Mouse (Mus musculus): ENCODE measurements at regions not wholly inside any gene's neighbourhood (a gene's known extent, or its start where the extent isn't known, plus 50 kb on each side); places are given as distances from the start of the nearest gene placed in this dataset.
"Not testable (repeated sequence)": the region's sequence is repeated elsewhere in the genome, so short reads cannot be mapped to it uniquely, and the experiment has no call there.

DNA sequence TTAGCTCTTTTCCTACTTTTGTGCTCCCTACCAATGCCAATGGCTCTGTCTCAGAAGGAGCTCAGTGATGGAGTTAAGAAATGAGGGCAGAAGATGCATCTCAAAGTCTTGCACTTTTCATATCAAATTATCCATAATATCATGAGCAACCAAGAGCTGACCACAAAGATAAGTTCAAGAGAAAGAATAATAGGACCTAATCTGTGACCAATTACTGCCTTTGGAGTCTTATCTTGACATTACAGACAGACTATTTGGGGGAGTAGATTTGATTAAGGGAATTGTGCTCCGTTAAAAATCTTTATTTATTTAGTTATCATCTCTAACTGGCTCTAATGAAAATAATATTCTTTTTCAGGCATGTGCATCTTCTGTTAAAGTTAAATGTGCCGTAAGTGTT is 189.1 kb upstream of the Irak1bp1 start:
- WGBS, result 91% methylated on average over 2 of the region's 2 CpGs
- H3K4me3 ChIP-seq, result no peak overlapping the region

DNA sequence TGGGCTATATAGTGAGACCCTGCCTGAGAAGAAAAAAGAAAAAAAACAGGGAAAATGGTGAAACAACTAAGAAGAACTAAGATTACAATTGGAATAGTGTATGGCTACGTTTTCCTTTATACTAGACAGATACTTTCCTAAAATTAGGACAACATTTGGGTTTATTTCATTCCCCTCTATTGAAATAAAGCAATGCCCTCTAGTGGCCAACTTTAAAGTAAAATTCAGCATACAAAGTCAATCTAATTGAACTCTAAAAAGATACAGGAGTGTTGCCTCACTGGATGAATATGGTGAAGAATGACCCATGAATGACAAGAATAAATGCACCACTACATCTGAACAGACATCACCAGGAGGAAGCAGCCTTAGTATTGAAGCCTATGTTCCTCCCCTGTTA is 185.4 kb upstream of the Irak1bp1 start:
- Histone ChIP-seq H3K36me3 (replicated peaks) (no peaks in the 10 kb centered on the region), H3K27me3 (ENCODE audit: poor library complexity, severe bottlenecking) (no peaks in the 10 kb centered on the region), H3K4me3 (no peak overlapping the region), H3K4me1 (no peaks in the 10 kb centered on the region), H3K27ac (no peak overlapping the region), H3K9me3 (no peaks in the 10 kb centered on the region)
- no peak for DNase-seq (ENCODE audit: extremely low spot score, low spot score)
- 29% methylated on average over 1 of the region's 1 CpGs for WGBS

More for the DNA sequence above, 189.1 kb upstream of the Irak1bp1 start:
- no peaks in the 10 kb centered on the region for H3K9me3 ChIP-seq
- no peaks in the 10 kb centered on the region for H3K27me3 ChIP-seq (ENCODE audit: poor library complexity, severe bottlenecking)
- no peak for DNase-seq (ENCODE audit: extremely low spot score, low spot score)
- H3K27ac ChIP-seq, result no peak overlapping the region
- H3K36me3 ChIP-seq (replicated peaks), result no peaks in the 10 kb centered on the region
- H3K4me1 ChIP-seq, result no peaks in the 10 kb centered on the region

DNA sequence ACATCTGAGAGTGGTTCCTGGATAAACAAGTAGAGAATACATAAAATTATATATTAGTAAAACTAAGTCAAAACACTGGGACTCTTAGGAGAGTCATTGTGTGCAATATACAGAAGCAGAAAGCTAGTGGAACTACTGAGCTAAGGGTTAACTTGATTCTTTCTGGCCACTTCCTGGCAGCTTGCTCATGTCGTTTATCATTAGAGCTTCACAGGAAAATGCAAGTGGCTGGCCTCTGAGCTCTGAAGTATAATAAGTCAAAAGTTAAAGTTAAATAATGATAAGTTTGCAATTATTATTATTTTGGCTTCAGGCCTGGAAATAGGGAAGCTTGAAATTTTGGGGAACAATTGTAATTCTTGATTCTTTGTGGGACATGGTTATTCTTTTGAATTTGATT is 173.8 kb upstream of the Irak1bp1 start:
- WGBS, result 57% methylated on average over 1 of the region's 1 CpGs
- not testable (repeated sequence) for H3K27ac ChIP-seq; DNase-seq (ENCODE audit: extremely low spot score, low spot score); H3K4me3 ChIP-seq; H3K27me3 ChIP-seq (ENCODE audit: poor library complexity, severe bottlenecking); H3K36me3 ChIP-seq (replicated peaks); H3K4me1 ChIP-seq; H3K9me3 ChIP-seq

DNA sequence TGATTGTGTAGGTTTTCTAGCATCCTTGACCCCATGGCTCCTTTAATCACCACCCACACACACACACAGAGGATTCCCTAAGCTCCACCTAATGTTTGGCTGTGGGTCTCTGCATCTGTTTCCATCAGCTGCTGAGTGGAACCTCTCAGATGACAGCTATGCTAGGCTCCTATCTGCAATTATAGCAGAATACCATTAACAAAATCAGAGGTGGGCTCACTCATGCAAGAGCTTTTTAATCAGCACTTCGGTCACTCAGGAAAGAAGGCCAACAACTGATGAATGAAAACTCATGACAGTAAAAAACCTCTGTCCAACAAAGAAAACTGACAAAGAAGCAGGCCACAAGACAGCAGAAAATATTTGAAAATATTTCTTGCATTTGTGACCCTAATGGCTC is 147.1 kb upstream of the Irak1bp1 start:
- no peak overlapping the region for H3K4me3 ChIP-seq
- no peak overlapping the region for H3K27ac ChIP-seq
- WGBS, result 89% methylated on average over 1 of the region's 1 CpGs
- no peaks in the 10 kb centered on the region for H3K4me1 ChIP-seq
- H3K27me3 ChIP-seq (ENCODE audit: poor library complexity, severe bottlenecking), result no peaks in the 10 kb centered on the region
- H3K9me3 ChIP-seq, result no peaks in the 10 kb centered on the region
- DNase-seq (ENCODE audit: extremely low spot score, low spot score), result no peak
- no peaks in the 10 kb centered on the region for H3K36me3 ChIP-seq (replicated peaks)

DNA sequence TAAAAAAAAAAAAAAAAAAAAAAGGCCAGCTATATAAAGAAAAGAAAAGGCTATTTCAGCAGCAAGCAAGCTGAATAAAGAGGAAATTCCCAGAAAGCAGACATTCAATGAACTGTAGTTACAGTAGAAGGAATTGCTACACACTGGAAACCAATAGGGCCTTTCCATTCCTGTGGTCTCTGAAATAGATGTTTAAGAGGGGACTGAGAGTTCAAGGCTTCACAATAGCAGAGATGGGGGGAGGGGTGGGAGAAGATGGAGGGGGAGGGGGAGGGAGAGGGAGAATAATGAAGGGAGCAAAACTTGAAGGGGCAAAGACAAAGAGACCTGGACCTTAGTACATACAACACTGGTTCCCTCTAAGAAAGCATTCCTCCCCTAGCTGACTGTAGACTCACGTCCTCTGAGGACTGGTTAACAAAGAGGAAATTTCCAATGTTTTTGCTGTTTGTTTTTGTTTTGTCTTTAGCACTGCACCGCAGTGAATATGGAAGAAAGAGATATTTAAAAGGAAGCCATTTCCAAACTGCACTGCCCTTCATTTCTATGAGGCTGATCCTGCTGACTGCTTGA is 119.8 kb upstream of the Irak1bp1 start:
- WGBS, result 44% methylated on average over 2 of the region's 2 CpGs
- Histone ChIP-seq H3K4me3 (no peak overlapping the region), H3K27me3 (ENCODE audit: poor library complexity, severe bottlenecking) (no peaks in the 10 kb centered on the region), H3K9me3 (no peaks in the 10 kb centered on the region), H3K4me1 (peaks cover 25% of the 10 kb centered on the region), H3K36me3 (replicated peaks) (no peaks in the 10 kb centered on the region), H3K27ac (peak overlapping the region; percentile 78)
- no peak for DNase-seq (ENCODE audit: extremely low spot score, low spot score)

DNA sequence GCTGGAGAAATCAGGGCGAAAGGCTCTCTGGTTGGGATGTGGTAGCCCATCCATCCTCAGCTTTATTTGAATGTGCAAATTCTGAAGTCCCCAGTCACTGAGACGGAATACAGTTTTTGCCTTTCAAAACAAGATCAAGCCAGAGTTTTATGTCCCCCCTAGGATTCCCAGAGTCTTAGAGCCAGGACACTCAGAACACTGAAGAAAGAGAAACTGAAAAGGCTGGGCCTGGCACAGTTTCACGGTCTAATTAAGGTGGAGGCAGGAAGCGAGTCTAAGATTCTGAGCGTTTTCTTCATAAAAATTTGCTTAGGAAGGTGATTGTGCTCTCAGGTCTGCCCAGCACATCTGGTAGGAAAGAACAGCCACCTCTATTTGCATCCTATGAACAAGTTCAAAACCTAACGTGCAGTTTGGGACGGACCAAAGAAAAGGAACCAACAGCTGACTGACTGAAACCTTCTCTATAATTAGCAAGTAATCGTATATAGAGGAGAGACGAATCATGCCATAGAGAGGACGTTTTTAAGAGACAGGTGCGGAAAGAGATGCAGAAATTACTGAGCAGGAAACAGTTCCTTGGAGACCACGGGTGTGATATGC is 119.2 kb upstream of the Irak1bp1 start:
- no peak for DNase-seq (ENCODE audit: extremely low spot score, low spot score)
- Histone ChIP-seq H3K27ac (peak overlapping the region; percentile 78), H3K4me3 (no peak overlapping the region), H3K9me3 (no peaks in the 10 kb centered on the region), H3K4me1 (peaks cover 25% of the 10 kb centered on the region), H3K27me3 (ENCODE audit: poor library complexity, severe bottlenecking) (no peaks in the 10 kb centered on the region), H3K36me3 (replicated peaks) (no peaks in the 10 kb centered on the region)
- WGBS, result 76% methylated on average over 12 of the region's 12 CpGs

DNA sequence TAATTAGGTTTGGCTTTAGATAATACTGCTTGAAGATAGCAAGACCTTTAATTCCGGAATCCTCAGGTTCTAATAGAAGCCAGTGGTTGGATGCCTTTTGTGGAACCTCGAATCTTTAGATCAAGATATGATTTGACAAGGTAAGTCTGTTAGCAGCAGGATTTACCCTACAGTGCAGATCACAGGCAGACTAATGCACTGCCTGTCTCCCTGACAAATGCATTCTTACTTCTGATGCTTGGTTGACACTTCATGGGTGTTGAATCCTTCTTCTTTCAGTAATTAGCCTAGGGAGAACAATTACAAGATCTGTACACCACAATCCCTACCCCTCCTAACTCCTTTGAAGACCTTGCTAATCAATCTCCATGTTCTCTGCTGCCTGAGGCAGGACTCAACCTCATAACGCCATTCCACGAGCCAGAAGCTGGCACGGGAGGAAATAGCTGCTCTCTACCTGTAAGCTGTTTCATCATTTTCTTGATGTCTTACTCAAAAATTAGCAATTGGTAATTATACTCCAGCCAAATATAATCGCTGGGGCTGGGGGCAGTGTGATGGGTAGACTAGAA is 118.3 kb upstream of the Irak1bp1 start:
- no peak for DNase-seq (ENCODE audit: extremely low spot score, low spot score)
- H3K27ac ChIP-seq, result no peak overlapping the region
- H3K9me3 ChIP-seq, result no peaks in the 10 kb centered on the region
- H3K36me3 ChIP-seq (replicated peaks), result no peaks in the 10 kb centered on the region
- peaks cover 25% of the 10 kb centered on the region for H3K4me1 ChIP-seq
- H3K4me3 ChIP-seq, result no peak overlapping the region
- H3K27me3 ChIP-seq (ENCODE audit: poor library complexity, severe bottlenecking), result no peaks in the 10 kb centered on the region
- 58% methylated on average over 6 of the region's 6 CpGs for WGBS

DNA sequence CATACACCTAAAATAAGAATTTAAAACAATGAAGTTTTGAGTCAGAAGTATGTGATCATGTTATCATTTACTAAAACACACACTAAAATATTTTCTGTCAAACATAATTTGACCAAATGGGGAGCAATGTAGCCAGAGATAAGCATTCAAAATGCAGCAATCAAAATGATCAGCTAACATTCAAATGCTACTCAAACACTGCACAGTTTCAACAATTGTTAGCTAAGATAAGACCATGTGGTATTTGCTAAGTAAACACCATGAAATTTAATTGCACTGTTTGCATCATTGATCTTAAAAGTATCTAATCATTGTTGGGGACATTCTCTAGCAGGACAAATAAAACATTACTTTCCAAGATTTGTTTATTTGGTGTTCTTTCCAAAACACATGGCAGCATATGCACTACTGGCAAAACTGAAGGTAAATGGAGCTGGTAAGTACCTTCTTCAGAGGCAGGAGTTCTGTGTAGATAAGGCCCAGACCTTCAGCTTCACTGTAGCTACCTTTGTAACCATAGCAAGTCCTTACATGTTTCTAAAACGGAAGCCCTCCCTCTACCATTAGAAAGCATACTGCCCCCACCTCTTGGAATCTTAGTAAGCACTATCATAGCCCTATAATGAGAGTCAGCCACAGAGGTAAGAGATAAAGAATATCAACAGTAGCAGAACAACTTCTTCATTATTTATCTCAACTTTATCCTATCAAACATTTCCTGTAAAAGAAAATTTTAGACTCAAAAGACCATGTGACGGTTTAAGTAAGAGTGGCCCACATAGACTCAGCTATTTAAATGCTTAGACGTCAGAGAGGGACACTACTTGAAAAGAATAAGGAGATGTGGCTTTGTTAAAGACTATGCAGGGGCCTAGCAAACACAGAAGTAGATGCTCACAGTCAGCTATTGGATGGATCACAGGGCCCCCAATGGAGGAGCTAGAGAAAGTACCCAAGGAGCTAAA is 116.3 kb upstream of the Irak1bp1 start:
- Histone ChIP-seq H3K27ac (no peak overlapping the region), H3K27me3 (ENCODE audit: poor library complexity, severe bottlenecking) (no peaks in the 10 kb centered on the region), H3K4me3 (no peak overlapping the region), H3K4me1 (peaks cover 25% of the 10 kb centered on the region), H3K36me3 (replicated peaks) (no peaks in the 10 kb centered on the region), H3K9me3 (no peaks in the 10 kb centered on the region)
- DNase-seq (ENCODE audit: extremely low spot score, low spot score), result no peak
- 85% methylated on average over 3 of the region's 3 CpGs for WGBS

DNA sequence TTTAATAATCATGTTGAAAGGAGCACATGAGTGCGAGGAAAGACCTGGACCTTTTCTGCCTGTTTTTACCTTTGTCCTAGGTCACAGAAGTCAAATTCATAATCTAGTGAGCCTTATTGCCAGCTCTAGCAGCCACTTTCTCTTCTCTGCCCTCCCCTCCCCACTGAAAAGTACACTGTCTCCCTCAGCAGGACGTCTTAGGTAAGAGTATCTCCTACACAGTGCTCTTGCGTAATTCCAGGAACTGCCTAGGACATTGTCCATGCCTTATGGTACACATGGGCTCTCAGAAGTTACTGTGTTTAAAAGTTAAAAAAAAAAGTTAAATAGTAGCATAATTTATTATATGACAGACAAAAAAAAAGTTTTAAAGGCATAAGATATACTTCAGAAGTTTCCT is 100.7 kb upstream of the Irak1bp1 start:
- Histone ChIP-seq H3K9me3 (no peaks in the 10 kb centered on the region), H3K4me1 (no peaks in the 10 kb centered on the region), H3K4me3 (no peak overlapping the region), H3K27me3 (ENCODE audit: poor library complexity, severe bottlenecking) (no peaks in the 10 kb centered on the region), H3K27ac (no peak overlapping the region), H3K36me3 (replicated peaks) (no peaks in the 10 kb centered on the region)
- no peak for DNase-seq (ENCODE audit: extremely low spot score, low spot score)
- WGBS, result 72% methylated on average over 3 of the region's 3 CpGs

DNA sequence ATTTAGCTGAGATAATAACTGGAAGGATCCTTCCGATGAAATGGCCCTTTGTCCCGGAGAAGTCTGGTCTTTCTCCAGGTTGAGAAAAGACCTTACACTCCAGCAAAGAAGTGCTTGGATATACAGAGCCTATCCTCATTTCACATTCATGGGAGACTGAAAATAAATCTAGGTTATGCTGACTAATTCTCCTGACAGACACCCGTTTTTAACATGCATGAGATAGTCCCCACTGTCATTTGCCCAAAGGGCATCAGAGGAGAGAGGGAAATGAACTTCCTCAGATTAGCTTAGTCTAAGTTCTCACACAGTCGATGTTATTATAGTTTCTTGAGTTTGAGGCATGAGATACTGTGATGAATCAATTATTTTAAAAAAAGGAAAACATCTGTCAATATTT is 99.7 kb upstream of the Irak1bp1 start:
- DNase-seq (ENCODE audit: extremely low spot score, low spot score), result no peak
- Histone ChIP-seq H3K9me3 (no peaks in the 10 kb centered on the region), H3K4me3 (no peak overlapping the region), H3K4me1 (no peaks in the 10 kb centered on the region), H3K27me3 (ENCODE audit: poor library complexity, severe bottlenecking) (no peaks in the 10 kb centered on the region), H3K27ac (no peak overlapping the region), H3K36me3 (replicated peaks) (no peaks in the 10 kb centered on the region)
- 89% methylated on average over 4 of the region's 4 CpGs for WGBS

DNA sequence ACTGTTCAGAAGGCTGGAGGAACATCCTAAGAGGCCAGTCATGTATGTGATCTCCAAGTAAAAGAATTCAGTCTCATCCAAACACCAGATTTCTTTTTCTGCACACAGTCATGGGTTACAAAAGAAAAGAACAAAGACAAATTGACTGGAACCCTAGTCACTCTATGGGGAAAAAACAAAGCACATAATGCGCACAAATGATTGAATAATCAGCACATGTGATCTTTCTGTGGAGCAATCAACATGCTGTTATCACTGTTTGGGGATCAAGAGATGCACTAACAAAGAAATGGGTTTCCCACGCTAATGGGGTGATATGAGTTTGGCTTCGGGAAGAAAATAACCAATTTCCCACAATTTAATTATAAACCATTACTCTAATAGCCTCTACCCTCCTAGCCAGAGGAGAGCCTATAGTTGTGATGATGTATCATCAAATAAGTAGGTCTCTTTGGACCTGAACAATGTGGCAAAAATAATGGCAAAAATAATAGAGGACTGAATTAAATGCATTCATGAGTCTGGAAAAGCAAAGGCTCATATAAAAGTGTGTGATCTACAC is 96.2 kb upstream of the Irak1bp1 start:
- no peaks in the 10 kb centered on the region for H3K4me1 ChIP-seq
- peaks cover 6% of the 10 kb centered on the region; the same call in 1 of the 2 replicates for H3K9me3 ChIP-seq
- no peaks in the 10 kb centered on the region for H3K36me3 ChIP-seq (replicated peaks)
- no peak overlapping the region for H3K27ac ChIP-seq
- 95% methylated on average over 3 of the region's 3 CpGs for WGBS
- no peaks in the 10 kb centered on the region for H3K27me3 ChIP-seq (ENCODE audit: poor library complexity, severe bottlenecking)
- H3K4me3 ChIP-seq, result no peak overlapping the region
- DNase-seq (ENCODE audit: extremely low spot score, low spot score), result no peak

DNA sequence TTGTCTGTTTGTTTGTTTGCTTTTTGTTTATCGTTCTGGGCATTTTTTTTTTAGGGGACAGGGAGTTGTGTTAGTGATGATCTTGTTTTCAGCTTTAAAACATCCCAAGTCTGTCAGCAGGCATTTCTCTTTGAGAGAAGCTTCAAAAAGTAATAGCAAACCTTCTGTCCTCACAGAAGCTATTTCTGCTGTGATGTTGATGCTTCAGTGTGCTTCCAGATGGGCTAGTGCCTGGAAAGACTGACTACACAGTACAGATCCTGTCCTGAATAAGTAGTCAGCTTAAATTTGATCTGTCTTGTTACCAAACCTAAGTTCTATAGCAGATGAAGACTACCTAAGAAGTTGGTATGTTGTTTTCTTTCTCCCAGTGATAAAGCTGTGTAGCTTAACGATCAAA is 94.4 kb upstream of the Irak1bp1 start:
- H3K27me3 ChIP-seq (ENCODE audit: poor library complexity, severe bottlenecking), result no peaks in the 10 kb centered on the region
- H3K27ac ChIP-seq, result no peak overlapping the region
- no peaks in the 10 kb centered on the region for H3K4me1 ChIP-seq
- 80% methylated on average over 2 of the region's 2 CpGs for whole genome bisulfite sequencing
- no peak overlapping the region for H3K4me3 ChIP-seq
- peaks cover 6% of the 10 kb centered on the region; the same call in 1 of the 2 replicates for H3K9me3 ChIP-seq
- H3K36me3 ChIP-seq (replicated peaks), result no peaks in the 10 kb centered on the region
- no peak for DNase-seq (ENCODE audit: extremely low spot score, low spot score)

Data from forebrain, embryonic 10.5 days (tissue).